Mouse (Mus musculus) heart, postnatal 14 days (tissue): ENCODE measurements around the gene Adra1d. TPM values are rescaled to one million over a fixed set of nuclear protein-coding genes. Genes with fewer than 3 reads are reported as not detected.
A peak's percentile ranks its signal among the peaks of the same experiment; 100 is the strongest.

Source experiments
- DNase-seq, 2 experiments: peaks; one replicate each; pipeline ENCODE4 v3.0.0; 2021 to 2022
- intact Hi-C: fragments of 180-260 bp; cut with DNase I; formaldehyde crosslinking; loops from one replicate; pipeline ENCODE4 v1.15.1; 2025
- long read RNA-seq, 2 experiments: library from polyadenylated mRNA; stranded (forward); transcript quantifications; one replicate each; pipeline ENCODE4 v2.0.0; 2021
- total RNA-seq, 2 experiments: library from RNA; stranded (reverse); gene quantifications; 2 replicates each; pipeline ENCODE4 v1.2.3; 2021

Adra1d gene
- 1 to 10 TPM; 4.1 to 4.6 TPM for total RNA-seq
- long read RNA-seq, experiment 1, partial matches to known transcripts, result 0 of 2 reads
- long read RNA-seq, experiment 1, other reads (novel, unspliced or antisense), result 0 of 2 reads
- long read RNA-seq, experiment 2, partial matches to known transcripts, result 0 of 3 reads
- long read RNA-seq, experiment 2, other reads (novel, unspliced or antisense), result 0 of 3 reads

DNA sequence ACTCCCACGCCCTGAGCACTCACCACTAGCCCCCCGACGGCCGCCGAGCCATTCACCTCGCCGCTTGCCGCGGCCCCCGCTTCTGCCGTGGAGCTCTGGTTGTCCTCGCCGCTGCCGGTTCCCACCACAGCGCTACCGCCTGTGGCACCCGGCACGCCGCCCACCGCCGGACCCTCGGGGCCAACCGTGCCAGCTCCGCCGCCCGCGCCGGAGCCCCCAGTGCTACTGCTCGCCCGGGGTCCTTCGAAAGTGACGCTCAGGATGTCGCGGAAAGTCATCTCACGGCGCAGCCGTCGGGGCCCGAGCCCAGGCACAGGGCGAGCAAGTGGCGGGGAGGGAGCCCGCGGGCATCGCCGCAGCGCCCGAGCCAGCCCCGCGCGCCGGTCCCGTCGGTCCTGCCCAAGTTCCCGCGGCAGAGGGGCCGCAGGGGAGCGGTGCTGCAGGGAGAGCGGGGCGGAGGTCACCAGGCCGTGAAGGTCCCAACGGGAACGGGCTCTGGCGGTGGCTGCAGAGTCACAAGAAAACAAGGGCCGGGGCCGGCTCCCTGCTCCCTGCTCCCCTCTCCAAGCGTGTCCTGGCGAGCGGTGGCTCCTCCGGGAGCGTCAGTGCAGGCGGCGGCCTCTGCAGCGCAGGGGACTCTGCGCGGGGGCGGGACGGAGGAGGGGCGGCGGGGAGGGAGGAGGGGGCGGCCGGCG, at the start of gene Adra1d:
Gene Adra1d, minus strand, starts transcription at position 393 of the 695 bp plus-strand sequence.
- intact Hi-C loops, result loop anchor here (1.0 to 5.0 kb wide), 4 partner anchors 110 to 390 kb away; partner anchors contain the start of gene Prnd
- DNase-seq, result peak; percentile 51 to 56

GRCm38 (mm10) chr2:131601881-131602280, 39.8 kb upstream of the Adra1d start:
- intact Hi-C loops, result no loop called here
- no peak for DNase-seq

- DNase-seq, result no peak
- intact Hi-C loops, result no loop called here
Measured at GRCm38 (mm10) chr2:131594871-131595270, 32.8 kb upstream of the Adra1d start.

DNA sequence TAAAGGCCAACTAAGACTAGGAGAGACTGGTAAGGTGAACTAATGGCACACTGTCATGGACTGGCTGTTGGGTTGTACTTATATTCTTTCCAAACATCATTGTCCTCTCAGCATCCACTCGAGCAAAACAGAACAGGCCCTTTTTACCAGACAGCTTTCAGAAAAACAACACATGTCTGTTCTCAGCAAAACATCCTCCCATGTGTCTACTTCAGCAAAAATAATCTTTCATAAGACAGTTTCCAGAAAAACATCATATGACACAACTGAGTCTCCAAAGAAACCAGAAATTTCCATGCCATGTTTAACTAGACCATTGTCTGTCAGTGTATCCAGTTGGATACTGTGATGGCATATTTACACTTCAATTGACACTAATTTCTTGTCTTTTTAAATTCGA, 25.4 kb upstream of the Adra1d start:
- DNase-seq, result no peak
- intact Hi-C loops, result no loop called here

DNA sequence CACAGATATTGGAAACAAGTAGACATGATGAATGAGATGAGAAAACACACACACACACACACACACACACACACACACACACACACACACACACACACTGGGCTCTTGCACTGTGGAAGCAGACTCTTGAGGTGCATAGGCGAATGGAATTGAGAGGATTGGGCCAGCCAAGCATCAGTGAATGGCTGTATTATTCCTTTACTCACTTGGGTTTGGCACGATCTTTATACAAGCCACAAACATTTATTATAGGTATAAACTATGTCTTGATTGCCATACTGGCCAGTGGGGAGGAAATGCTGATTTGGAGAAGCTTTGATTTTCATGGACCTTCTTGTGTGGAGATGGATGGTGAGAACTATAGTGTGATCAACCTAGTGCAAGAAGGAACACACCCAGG, 19.4 kb upstream of the Adra1d start:
- intact Hi-C loops, result no loop called here
- DNase-seq, result no peak

- intact Hi-C loops, result loop anchor here (1.0 to 5.0 kb wide), 4 partner anchors 110 to 390 kb away; partner anchors contain the start of gene Prnd
- peak; percentile 72 to 82 for DNase-seq
Measured at GRCm38 (mm10) chr2:131562586-131563122, 571 bp upstream of the Adra1d start.

- intact Hi-C loops, result loop anchor here (5.0 kb wide), 3 partner anchors 111 to 391 kb away; partner anchors contain the start of gene Prnd
- peak in 1 of 2 experiments; percentile 6 for DNase-seq
Measured at GRCm38 (mm10) chr2:131561344-131561870, 676 bp downstream of the Adra1d start.

GRCm38 (mm10) chr2:131560205-131560919, 1.7 kb downstream of the Adra1d start:
- intact Hi-C loops, result loop anchor here (5.0 kb wide), 3 partner anchors 112 to 392 kb away; partner anchors contain the start of gene Prnd
- DNase-seq, result no peak

DNA sequence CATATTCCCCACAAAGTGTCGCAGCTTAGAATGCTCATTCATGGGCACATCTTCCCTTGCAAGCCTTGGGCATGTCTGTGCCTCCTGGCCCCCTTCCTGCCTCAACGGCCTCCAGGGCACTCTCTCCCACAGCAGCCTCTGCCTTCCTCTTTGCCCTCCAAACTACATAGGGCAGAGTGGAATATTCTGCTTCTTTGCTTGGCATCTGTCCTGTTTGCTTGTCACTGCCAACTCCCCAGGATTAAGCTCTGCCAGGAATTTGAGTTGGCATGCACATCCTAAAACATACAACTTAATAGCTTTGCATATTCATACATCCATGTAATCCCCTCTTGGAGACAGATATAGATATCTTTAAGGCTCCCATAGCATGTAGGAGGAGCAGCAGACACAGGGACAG, 4.2 kb downstream of the Adra1d start:
- peak in 1 of 2 experiments; percentile 38 for DNase-seq
- intact Hi-C loops, result no loop called here

DNA sequence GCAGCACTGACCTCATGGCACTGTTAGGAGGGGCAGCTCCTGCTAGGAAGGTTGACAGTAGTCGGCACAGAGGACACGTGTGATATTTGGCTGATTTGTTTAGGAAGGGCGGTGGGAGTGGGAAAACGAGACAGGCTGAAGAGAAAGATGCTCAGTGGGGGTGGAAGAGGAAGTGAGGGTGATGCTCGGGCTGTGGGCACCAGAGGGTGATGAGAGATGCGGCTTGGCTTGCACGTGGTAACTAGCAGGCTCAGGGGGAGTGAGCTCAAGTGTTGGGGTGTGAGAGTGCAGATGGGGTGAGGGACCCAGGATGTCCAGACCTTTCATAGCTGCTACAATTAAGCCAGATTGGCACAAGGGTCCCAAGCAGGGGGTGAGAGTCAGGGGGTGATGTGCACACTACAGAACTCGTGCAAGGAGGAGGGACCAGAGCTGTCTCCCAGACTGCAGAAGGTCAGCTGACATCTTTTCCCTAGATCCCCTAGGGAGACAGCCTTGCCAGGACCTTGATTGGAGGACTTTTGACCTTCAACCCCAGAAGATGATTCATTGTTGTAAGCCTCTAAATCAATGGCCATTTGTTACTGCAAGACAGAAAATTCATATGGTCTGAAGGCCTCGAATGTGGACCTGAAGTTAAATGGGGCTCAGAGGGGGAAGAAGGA, 9.2 kb downstream of the Adra1d start:
- no peak for DNase-seq
- intact Hi-C loops, result no loop called here

DNA sequence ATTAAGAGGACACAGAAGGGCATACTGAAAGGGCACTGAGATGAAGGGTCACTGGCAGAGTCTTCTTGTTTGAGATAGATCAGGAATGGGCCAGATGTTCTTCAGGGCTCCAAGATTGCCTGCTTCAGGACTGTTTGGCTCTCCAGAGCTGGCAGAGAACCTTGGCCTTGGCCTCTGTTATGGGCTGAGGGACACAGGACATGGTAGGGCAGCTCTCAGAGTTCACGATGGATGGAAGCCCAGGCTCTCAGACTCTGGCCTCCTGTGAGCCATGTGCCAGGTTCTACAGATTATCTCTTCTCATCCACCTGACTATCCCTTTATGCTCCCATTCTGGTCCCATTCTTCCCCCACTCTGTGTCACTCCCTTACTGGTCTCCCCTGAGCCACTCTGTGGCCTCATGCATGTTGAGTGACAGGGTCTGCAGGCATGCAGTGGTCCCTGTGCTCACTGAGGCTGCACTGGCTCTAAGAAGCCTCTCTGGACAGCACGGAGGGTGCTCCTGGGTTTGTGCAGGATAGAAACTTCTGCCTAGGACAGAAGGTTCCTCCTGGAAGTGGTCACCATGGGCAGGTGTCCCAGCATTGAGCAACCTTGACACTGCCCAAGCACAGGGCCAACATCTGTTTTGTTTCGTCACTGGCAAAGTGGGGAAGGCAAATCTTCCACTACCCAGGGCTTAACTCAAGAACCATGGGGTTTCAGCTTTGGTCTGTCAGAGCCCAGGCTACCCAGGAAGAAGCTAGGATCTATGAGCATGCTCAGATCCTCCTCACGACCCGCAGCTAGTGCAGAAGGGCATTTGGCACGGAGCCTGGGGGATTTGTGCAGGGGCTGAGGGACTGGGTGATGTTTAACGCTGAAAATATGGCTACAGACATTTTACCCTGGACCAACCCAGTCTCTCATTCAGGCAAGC, 10.1 kb downstream of the Adra1d start:
- peak in 1 of 2 experiments; percentile 12 for DNase-seq

DNA sequence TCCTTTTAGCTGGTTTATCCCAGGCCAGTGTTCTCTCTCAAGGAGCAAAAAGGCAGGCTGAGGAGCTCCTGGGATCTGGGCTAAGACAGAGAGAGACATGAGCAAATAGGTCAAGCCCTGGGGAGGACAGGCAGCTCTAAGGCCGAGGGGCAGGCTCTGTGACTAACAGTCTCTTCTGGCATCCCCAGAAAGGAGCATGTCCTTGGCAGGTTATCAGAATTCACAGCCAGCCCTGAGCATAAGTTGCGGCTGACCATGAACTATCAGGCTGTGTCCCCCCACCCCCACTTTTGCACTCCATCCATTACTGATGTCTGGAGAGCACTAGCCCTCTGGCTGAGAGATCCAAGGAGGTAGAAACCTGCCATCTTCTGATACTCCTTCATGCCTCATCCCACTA, 11.2 kb downstream of the Adra1d start:
- intact Hi-C loops, result no loop called here
- no peak for DNase-seq

More for the DNA sequence above, 10.1 kb downstream of the Adra1d start:
- intact Hi-C loops, result no loop called here

- intact Hi-C loops, result no loop called here
- no peak for DNase-seq
Measured at GRCm38 (mm10) chr2:131550474-131550873, 11.6 kb downstream of the Adra1d start.

DNA sequence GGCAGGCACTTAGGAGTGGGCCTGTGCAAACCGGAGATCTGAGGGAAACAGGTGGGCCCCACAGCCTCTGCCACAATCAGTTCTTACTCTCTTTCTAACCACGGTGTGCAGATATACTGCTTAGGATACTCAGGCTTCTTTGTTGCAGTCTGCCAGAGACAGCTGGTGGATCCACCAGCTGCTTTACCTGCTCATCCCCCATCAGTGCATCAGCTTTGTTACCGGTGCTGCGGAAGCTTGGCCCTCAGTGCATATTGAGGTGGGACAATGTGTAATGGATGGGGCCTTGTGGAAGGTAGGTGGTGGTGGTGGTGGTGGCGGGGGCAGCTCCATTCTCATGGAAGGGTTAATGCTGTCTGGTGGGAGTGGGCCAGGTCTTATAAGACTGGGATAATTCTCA, 13.0 kb downstream of the Adra1d start:
- intact Hi-C loops, result no loop called here

DNA sequence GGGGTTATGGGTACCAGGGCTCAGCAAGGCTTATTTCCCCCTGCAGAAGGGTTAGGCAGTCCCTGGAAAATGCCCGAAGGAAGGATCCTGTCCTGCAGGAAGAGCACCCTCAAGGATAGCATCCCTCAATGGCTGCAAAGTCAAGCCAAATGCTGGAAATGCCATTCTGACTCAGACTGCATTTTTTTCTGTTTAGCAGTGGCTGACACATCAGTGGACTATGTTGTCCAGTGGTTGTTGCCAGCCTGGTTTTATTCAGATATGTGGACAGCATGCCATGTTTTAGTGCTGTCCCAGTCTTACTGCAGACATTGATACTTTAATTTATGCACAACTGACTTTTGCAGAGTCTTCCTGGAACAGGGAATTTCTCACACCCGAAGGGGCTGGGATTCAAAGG, 13.8 kb downstream of the Adra1d start:
- DNase-seq, result no peak
- intact Hi-C loops, result no loop called here

More for the DNA sequence above, 13.0 kb downstream of the Adra1d start:
- DNase-seq, result no peak

DNA sequence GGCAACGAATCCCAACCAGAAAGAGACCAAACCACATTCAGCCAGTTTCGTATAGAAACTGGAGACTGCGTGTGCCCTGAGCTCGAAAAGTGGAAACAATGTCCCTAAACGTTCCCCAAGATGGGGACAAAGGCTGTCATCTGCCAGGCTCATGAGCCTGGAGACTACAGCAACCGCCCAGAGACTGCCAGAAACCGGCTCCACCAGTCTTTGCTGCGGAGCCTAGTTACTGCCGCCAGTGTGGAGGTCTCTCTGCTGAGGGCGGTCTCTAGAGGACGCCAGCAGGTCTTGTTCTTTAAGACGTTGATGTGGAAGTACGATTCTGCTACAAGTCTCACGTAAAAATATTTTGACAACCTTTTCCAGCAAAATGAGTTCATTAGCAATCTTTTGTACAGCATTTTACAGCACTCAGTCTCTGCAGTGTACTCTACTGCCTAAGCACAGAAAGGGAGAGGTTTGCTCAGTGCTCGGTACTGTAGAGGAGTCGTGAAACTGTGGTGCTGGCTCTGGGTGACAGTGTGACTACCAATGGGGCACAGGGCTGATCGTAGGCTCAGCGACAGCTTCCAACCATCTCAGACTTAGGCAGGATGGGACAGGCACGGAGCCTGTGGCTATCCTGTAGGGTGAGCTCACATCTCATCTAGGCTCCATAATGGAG, 15.2 kb downstream of the Adra1d start:
- intact Hi-C loops, result no loop called here
- no peak for DNase-seq

DNA sequence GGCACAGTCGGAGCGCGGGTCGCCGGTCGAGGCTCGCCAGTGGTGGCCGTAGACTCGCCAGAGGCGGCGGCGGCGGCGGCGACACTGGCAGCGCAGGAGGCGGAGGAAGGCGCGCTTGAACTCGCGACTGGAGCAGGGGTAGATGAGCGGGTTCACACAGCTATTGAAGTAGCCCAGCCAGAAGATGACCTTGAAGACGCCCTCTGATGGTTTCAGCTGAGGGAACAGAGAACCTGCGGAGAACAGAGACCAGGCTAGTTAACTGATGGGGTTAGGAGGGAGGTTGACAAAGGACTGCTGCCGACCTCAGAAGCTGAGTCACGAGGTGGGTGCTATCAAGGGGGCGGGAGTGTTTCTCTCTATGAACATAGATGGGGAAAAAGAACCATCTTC, 15.8 kb downstream of the Adra1d start:
- DNase-seq, result no peak
- intact Hi-C loops, result no loop called here
